Mouse (Mus musculus) spleen, adult 2 months (tissue): Measurements from ENCODE around the gene Psmb2. TPM values are rescaled to one million over a fixed set of nuclear protein-coding genes. Genes with fewer than 3 reads are reported as not detected.

Experiments used
- DNase-seq, 2 experiments: peaks; one replicate each; pipeline versions ENCODE4 v3.0.0 to v3.0.0-alpha.2; 2012 to 2021; ENCODE audit warnings: low spot score in 2 of 2, low read depth in 1 of 2
- H3K27ac ChIP-seq: fragments of 200-500 bp; 2 replicates; pipeline ENCODE4 v1.5.1; 2012; ENCODE audit warnings: low read length, inconsistent platforms; ENCODE audit not compliant: insufficient read depth
- H3K27me3 ChIP-seq: fragments of 200-500 bp; 2 replicates; pipeline ENCODE4 v1.6.1; 2012; ENCODE audit warnings: mild to moderate bottlenecking, moderate library complexity, low read length, inconsistent platforms; ENCODE audit not compliant: control insufficient read depth, insufficient read depth
- H3K36me3 ChIP-seq: fragments of 200-500 bp; 2 replicates; pipeline ENCODE4 v1.6.1; 2012; ENCODE audit warnings: mild to moderate bottlenecking, low read length, inconsistent platforms; ENCODE audit not compliant: control insufficient read depth, insufficient read depth
- H3K4me1 ChIP-seq: fragments of 200-500 bp; 2 replicates; pipeline ENCODE4 v1.6.1; 2011; ENCODE audit warnings: inconsistent platforms; ENCODE audit not compliant: control insufficient read depth, insufficient read depth, insufficient read length
- H3K4me3 ChIP-seq: fragments of 200-500 bp; 2 replicates; pipeline ENCODE4 v1.5.1; 2011; ENCODE audit warnings: mild to moderate bottlenecking, inconsistent platforms; ENCODE audit not compliant: insufficient read depth, insufficient read length; ENCODE audit errors: extremely low read depth
- CTCF ChIP-seq: fragments of 200-500 bp; IDR thresholded peaks from 2 replicates; pipeline ENCODE4 v1.5.1; 2011; ENCODE audit warnings: mild to moderate bottlenecking, inconsistent platforms; ENCODE audit not compliant: insufficient read depth, insufficient read length, insufficient replicate concordance; ENCODE audit errors: extremely low read depth
- POLR2A ChIP-seq: fragments of 200-500 bp; IDR thresholded peaks from 2 replicates; pipeline ENCODE4 v1.6.1; 2011; ENCODE audit warnings: low read depth, low read length, inconsistent platforms
- WGBS: fragments of 180-500 bp; shearing (Covaris S2); methylation state at CpG from one replicate; pipeline ENCODE4 v1.1.7; 2018; 5-methylcytosine and 5-hydroxymethylcytosine counted together
- polyA plus RNA-seq: library from polyadenylated mRNA; depleted of rRNA; stranded (reverse); fragments of >200 nt; gene quantifications from 2 replicates; pipeline ENCODE4 v1.2.3, GENCODE M21; 2012

Gene Psmb2
- polyA plus RNA-seq, 1 experiment: 88.8 TPM

DNA sequence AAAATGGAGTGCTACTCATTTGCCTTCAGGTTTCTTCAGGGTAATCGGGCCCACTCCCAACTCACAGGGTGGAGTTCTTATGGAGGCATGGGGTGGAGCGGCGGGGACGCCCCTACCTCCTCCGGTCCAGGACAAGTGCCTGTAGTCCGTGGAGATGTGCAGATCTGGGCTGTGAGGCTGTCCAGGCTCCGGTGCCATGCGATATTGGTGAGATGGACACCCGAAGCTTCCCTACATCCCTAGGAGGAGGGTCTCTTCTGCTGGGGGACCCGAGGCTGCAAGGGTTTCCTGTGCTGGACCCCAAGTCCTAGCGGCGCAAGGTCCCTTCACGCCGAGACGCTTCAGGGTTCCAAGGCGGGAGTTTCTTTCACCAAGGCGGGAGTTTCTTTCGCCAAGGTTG lies 54.7 kb downstream of the Psmb2 start:
- no peak overlapping the region for H3K4me3 ChIP-seq
- 7% methylated on average over 18 of the region's 18 CpGs for WGBS
- peaks cover 5% of the 10 kb centered on the region; the same call in 1 of the 2 replicates for H3K4me1 ChIP-seq
- peaks cover 38% of the 10 kb centered on the region for H3K27me3 ChIP-seq
- TF ChIP-seq CTCF (no peak), POLR2A (no peak)
- H3K36me3 ChIP-seq: no peaks in the 10 kb centered on the region
- no peak overlapping the region for H3K27ac ChIP-seq
- DNase-seq: no peak

DNA sequence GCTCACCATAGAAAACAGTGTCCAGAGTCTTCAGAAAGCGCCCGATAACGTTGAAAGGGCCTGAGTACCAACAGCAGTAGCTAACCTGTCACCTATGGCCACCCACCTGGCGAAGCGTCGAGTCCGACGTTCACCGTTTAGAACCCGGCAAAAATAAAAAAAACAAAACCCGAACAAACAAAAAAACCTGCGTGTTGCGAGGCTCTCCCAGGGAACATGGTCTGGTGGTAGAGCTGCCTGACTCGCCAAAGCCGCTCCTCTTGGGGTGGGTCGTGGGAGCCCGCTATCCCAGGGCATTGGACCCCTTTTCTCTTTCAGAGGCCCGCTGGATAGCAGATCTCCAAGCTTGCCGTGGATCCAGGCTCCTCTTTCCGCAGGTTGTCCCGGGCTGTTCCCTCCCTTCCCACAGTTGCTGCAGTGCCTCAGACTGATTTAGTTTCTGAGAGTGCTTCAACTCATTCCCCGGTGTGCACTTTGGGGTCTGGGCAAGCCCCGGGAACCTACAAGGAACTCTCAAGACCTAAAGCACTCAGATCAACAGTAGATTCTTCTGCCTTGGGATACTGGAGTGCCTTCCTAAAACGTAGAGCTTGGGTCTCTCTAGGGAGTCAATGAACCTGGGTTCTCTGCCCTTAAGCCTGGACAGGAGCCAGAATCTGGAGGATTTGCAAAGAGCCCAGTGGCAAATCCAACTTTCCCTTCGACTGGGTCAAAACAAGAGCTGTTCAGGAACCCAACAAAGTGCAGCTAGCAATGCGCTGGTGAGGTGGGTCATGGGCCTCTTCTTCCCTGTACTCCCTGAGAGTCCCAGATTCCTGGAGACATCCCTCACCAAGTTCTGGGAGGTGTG lies 55.3 kb downstream of the Psmb2 start:
- no peaks in the 10 kb centered on the region for H3K36me3 ChIP-seq
- no peak overlapping the region for H3K27ac ChIP-seq
- no peak for DNase-seq
- H3K4me3 ChIP-seq: no peak overlapping the region
- WGBS: 8% methylated on average over 26 of the region's 26 CpGs
- no peak for TF ChIP-seq CTCF
- TF ChIP-seq POLR2A: no peak
- H3K27me3 ChIP-seq: peaks cover 38% of the 10 kb centered on the region
- H3K4me1 ChIP-seq: peaks cover 5% of the 10 kb centered on the region; the same call in 1 of the 2 replicates

DNA sequence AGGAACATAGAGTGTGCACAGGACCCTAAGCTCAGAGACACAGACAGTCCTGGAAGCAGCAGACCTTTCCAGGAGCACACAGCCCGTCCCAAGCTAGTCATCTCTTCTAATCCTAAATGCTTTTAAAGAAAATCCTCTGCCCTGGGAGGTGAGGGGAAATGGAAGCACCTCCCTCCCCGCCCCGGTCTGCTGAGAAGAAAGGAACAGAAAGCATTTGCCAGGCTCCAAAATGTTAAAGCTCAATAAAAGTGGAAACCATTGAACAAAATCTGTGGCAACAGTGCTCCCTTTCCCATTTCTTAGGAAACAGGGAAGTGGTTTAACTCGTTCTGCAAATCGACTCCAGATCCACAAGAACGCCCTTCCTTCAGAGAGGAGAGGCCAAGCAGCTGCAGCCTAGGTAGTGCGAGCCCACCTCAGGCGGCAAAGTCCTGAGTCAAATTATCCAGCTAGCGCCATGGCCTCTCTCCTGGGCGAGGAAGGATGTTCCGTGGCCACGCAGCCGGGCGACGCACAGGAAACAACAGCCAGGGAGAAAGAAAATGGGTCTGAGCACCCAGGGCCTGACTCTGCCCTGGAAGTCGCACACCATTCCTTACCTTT lies 56.7 kb downstream of the Psmb2 start:
- Histone ChIP-seq H3K4me1 (peaks cover 5% of the 10 kb centered on the region; the same call in 1 of the 2 replicates), H3K36me3 (no peaks in the 10 kb centered on the region), H3K27ac (no peak overlapping the region), H3K27me3 (peaks cover 38% of the 10 kb centered on the region), H3K4me3 (no peak overlapping the region)
- TF ChIP-seq POLR2A: no peak
- no peak for TF ChIP-seq CTCF
- DNase-seq: no peak
- 9% methylated on average over 16 of the region's 16 CpGs for WGBS

DNA sequence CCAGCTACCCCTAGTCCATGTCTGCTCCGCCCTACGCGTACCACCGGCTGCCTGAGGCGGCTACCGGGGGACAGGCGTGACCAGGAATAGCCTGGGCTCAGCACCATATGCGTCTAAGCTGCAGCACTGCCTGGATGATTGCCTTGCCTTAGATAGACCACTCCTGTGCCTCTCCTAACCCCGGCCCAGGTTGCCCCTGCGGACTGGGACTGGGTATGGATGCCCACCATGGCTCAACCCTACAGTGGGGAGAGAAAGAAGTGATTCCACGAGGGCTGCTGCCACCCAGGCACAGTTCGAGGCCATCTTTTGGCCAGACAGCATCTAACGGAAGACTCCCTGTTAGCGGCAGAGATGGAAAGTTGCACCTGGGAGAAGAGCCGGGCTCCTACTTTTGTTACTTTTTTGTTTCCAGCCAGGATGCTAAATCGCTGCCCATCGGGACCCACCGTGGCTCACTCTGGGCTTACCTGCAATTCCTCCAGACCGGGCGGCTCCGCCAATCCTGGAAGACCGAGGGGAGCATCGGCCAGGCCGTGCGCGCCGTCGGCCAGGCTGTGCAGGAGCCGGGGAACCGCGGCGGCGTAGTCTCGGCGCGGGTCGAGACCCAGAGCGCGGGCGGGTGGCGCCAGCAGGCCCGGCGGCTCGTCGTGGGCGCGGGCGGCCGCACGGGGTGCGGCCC lies 57.4 kb downstream of the Psmb2 start:
- peaks cover 5% of the 10 kb centered on the region; the same call in 1 of the 2 replicates for H3K4me1 ChIP-seq
- WGBS: 8% methylated on average over 50 of the region's 51 CpGs
- no peak for DNase-seq

DNA sequence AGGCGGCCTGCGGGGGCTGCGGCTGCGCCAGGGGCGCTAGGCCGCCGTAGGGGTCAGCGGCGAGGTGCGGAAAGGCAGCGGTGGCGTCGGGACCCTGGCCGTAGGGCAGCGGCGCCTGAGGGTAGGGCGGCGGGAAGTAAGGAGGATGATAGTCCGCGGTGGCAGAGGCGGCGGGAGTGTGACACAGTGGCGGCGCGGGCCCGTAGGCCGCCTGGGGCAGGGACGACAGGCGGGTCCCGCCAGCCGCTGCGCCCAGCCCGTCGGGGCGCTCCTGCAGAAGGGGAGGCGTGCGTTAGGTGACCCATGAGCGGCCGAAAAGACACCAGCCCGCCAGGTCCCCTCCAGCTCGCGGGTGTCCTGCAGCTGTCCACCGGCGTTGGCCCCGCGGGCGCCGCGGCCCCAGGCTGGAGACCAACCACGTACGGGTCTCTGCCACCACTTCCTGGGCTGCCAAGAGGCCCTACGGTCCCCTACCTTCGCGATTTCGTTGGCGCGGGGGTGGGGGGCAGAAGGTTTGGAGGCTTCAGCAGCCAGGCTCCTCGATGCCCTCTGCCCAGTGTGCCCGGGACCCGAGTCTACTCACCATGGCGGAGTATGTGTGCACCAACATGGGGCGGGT lies 58.1 kb downstream of the Psmb2 start:
- H3K27me3 ChIP-seq: peaks cover 38% of the 10 kb centered on the region
- peaks cover 5% of the 10 kb centered on the region; the same call in 1 of the 2 replicates for H3K4me1 ChIP-seq
- TF ChIP-seq POLR2A (no peak), CTCF (no peak)
- 4% methylated on average over 57 of the region's 62 CpGs for WGBS
- H3K27ac ChIP-seq: no peak overlapping the region
- no peaks in the 10 kb centered on the region for H3K36me3 ChIP-seq
- DNase-seq: no peak
- H3K4me3 ChIP-seq: no peak overlapping the region; the same call in 1 of the 2 replicates

More for the DNA sequence above, 57.4 kb downstream of the Psmb2 start:
- H3K4me3 ChIP-seq: no peak overlapping the region
- TF ChIP-seq POLR2A (no peak), CTCF (no peak)
- no peak overlapping the region for H3K27ac ChIP-seq
- H3K27me3 ChIP-seq: peaks cover 38% of the 10 kb centered on the region
- no peaks in the 10 kb centered on the region for H3K36me3 ChIP-seq

DNA sequence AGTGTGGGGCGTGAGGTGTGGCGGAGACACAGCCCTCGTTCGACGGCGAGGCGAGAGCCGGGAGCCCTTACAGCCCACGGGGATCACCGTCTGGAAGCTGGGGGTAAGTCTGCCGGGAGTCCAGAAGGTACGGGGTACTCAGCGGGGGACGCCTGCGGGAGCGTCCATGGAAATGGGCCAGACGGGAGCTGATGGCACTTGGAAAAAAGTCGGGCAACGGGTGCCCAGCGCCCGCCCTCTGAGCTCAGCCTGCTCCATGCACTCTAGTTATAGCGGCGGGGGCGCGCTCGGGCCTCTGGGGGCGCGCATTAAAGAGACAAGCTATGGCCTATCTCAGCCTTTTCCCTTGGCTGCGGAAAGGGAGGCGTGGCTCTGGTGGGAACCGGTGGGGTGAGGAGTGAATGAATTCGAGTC lies 58.6 kb downstream of the Psmb2 start, which contains the start of gene Tfap2e:
Gene Tfap2e, minus strand, starts transcription at position 240 of the 414 bp plus-strand sequence.
- no peak for DNase-seq
- peaks cover 5% of the 10 kb centered on the region; the same call in 1 of the 2 replicates for H3K4me1 ChIP-seq
- TF ChIP-seq POLR2A (no peak), CTCF (no peak)
- WGBS: 4% methylated on average over 32 of the region's 32 CpGs
- no peak within 1 kb of the TSS for H3K27ac ChIP-seq
- H3K4me3 ChIP-seq: no peak within 1 kb of the TSS; the same call in 1 of the 2 replicates
- H3K36me3 ChIP-seq: no peaks in the 10 kb centered on the region
- peaks cover 38% of the 10 kb centered on the region for H3K27me3 ChIP-seq
